Mouse (Mus musculus) left cerebral cortex, adult 2 months (tissue): ENCODE results near the gene B4galnt3. TPM values are rescaled to one million over a fixed set of nuclear protein-coding genes. Genes with fewer than 3 reads are reported as not detected.
A peak's percentile ranks its signal among the peaks of the same experiment; 100 is the strongest.

Experiments
- DNase-seq, 2 experiments: peaks; one replicate each; pipeline ENCODE4 v3.0.0; 2021 to 2022; ENCODE audit warnings: low spot score in 2 of 2, mixed read lengths in 1 of 2; ENCODE audit errors: extremely low spot score in 1 of 2
- H3K27ac ChIP-seq: fragments of 200-600 bp; 2 replicates; pipeline ENCODE4 v1.8.1; 2022
- H3K4me3 ChIP-seq: fragments of 200-600 bp; 2 replicates; pipeline ENCODE4 v1.8.1; 2022
- CTCF ChIP-seq: fragments of 200-600 bp; IDR thresholded peaks from 2 replicates; pipeline ENCODE4 v1.8.1; 2022; ENCODE audit warnings: antibody characterized with exemption, mild to moderate bottlenecking, moderate library complexity
- intact Hi-C: fragments of 180-260 bp; cut with DNase I; formaldehyde crosslinking; loops from one replicate; pipeline ENCODE4 v1.15.1; 2025
- long read RNA-seq, 2 experiments: library from polyadenylated mRNA; stranded (forward); transcript quantifications; one replicate each; pipeline ENCODE4 v2.0.0; 2021; ENCODE audit warnings: borderline mapping rate in 2 of 2
- total RNA-seq, 2 experiments: library from RNA; stranded (reverse); gene quantifications; 2 replicates each; pipeline ENCODE4 v1.2.3; 2021

Gene B4galnt3
- 1 to 10 TPM in 1 of 2 experiments, under 1 TPM in 1; 0.93 to 1.3 TPM for total RNA-seq
- long read RNA-seq, experiment 1: 0 reads
- long read RNA-seq, experiment 2: 0 reads

- DNase-seq: peak; percentile 52 to 63
- Histone ChIP-seq H3K27ac (0 out of 2 replicates have a peak within 1 kb of the TSS, but pooled peaks have one; percentile 24), H3K4me3 (peak within 1 kb of the TSS; percentile 68)
- intact Hi-C loops: no loop called here
- no peak for TF ChIP-seq CTCF
Measured at GRCm38 (mm10) chr6:120294056-120294784, at the start of gene B4galnt3, which contains the start of gene D330020A13Rik. B4galnt3 (minus strand) TSS chr6:120294559. D330020A13Rik (plus strand) TSS chr6:120294364.

GRCm38 (mm10) chr6:120343992-120344391, 49.6 kb upstream of the B4galnt3 start:
- Histone ChIP-seq H3K27ac (no peak overlapping the region), H3K4me3 (no peak overlapping the region)
- no peak for DNase-seq
- intact Hi-C loops: no loop called here
- no peak for TF ChIP-seq CTCF

- DNase-seq: no peak
- no peak overlapping the region for H3K4me3 ChIP-seq
- H3K27ac ChIP-seq: no peak overlapping the region
- intact Hi-C loops: no loop called here
- TF ChIP-seq CTCF: peak; percentile 52
Measured at GRCm38 (mm10) chr6:120332351-120332750, 38.0 kb upstream of the B4galnt3 start.

- no peak overlapping the region for H3K27ac ChIP-seq
- H3K4me3 ChIP-seq: no peak overlapping the region
- peak; percentile 48 to 54 for DNase-seq
- TF ChIP-seq CTCF: peak; percentile 94
- intact Hi-C loops: no loop called here
Measured at GRCm38 (mm10) chr6:120324295-120324927, 30.1 kb upstream of the B4galnt3 start.

GRCm38 (mm10) chr6:120320369-120320768, 26.0 kb upstream of the B4galnt3 start:
- TF ChIP-seq CTCF: no peak
- intact Hi-C loops: no loop called here
- DNase-seq: no peak
- no peak overlapping the region for H3K4me3 ChIP-seq
- H3K27ac ChIP-seq: no peak overlapping the region

GRCm38 (mm10) chr6:120319129-120319528, 24.8 kb upstream of the B4galnt3 start:
- TF ChIP-seq CTCF: no peak
- intact Hi-C loops: no loop called here
- DNase-seq: no peak
- Histone ChIP-seq H3K4me3 (no peak overlapping the region), H3K27ac (no peak overlapping the region)

GRCm38 (mm10) chr6:120318303-120318940, 24.1 kb upstream of the B4galnt3 start:
- no peak for DNase-seq
- TF ChIP-seq CTCF: no peak

GRCm38 (mm10) chr6:120312443-120312842, 18.1 kb upstream of the B4galnt3 start:
- TF ChIP-seq CTCF: no peak
- DNase-seq: no peak
- H3K27ac ChIP-seq: no peak overlapping the region
- H3K4me3 ChIP-seq: no peak overlapping the region
- intact Hi-C loops: no loop called here

More at GRCm38 (mm10) chr6:120318303-120318940, 24.1 kb upstream of the B4galnt3 start:
- H3K4me3 ChIP-seq: no peak overlapping the region
- intact Hi-C loops: no loop called here
- no peak overlapping the region for H3K27ac ChIP-seq

GRCm38 (mm10) chr6:120309787-120310186, 15.4 kb upstream of the B4galnt3 start:
- TF ChIP-seq CTCF: no peak
- intact Hi-C loops: no loop called here

GRCm38 (mm10) chr6:120309338-120309737, 15.0 kb upstream of the B4galnt3 start:
- Histone ChIP-seq H3K4me3 (no peak overlapping the region), H3K27ac (no peak overlapping the region)
- DNase-seq: no peak
- intact Hi-C loops: no loop called here
- no peak for TF ChIP-seq CTCF

More at GRCm38 (mm10) chr6:120309787-120310186, 15.4 kb upstream of the B4galnt3 start:
- Histone ChIP-seq H3K27ac (no peak overlapping the region), H3K4me3 (no peak overlapping the region)
- no peak for DNase-seq

- Histone ChIP-seq H3K27ac (no peak overlapping the region), H3K4me3 (no peak overlapping the region)
- intact Hi-C loops: no loop called here
- DNase-seq: no peak
- no peak for TF ChIP-seq CTCF
Measured at GRCm38 (mm10) chr6:120306859-120307594, 12.7 kb upstream of the B4galnt3 start.
